Mouse (Mus musculus) NIH3T3 (cell line): ENCODE results near the gene Ptms.

Experiments
- DNase-seq: peaks from one replicate; pipeline ENCODE4 v3.0.0-alpha.2; 2012; ENCODE audit warnings: low read depth

Ptms gene

GRCm38 (mm10) chr6:124930231-124930630 lies 10.3 kb upstream of the Ptms start:
- peak; percentile 64 for DNase-seq

GRCm38 (mm10) chr6:124925941-124926340 lies 6.0 kb upstream of the Ptms start:
- DNase-seq: peak; percentile 78

- DNase-seq: no peak
Observed at GRCm38 (mm10) chr6:124925173-124925793, 5.4 kb upstream of the Ptms start.

GRCm38 (mm10) chr6:124921539-124921938 lies 1.6 kb upstream of the Ptms start:
- no peak for DNase-seq

- peak; percentile 37 for DNase-seq
Observed at GRCm38 (mm10) chr6:124920318-124921085, 599 bp upstream of the Ptms start.

- no peak for DNase-seq
Observed at GRCm38 (mm10) chr6:124918890-124919627, 844 bp downstream of the Ptms start.

- no peak for DNase-seq
Observed at GRCm38 (mm10) chr6:124918331-124918690, 1.6 kb downstream of the Ptms start.

GRCm38 (mm10) chr6:124917518-124918330 lies 2.2 kb downstream of the Ptms start:
- DNase-seq: peak; percentile 95

- DNase-seq: peak; percentile 96
Observed at GRCm38 (mm10) chr6:124916695-124917517, 3.0 kb downstream of the Ptms start.

- DNase-seq: peak; percentile 58
Observed at GRCm38 (mm10) chr6:124915942-124916694, 3.8 kb downstream of the Ptms start.

- DNase-seq: no peak
Observed at GRCm38 (mm10) chr6:124915160-124915941, 4.6 kb downstream of the Ptms start.

- DNase-seq: no peak
Observed at GRCm38 (mm10) chr6:124914511-124914910, 5.4 kb downstream of the Ptms start.

- no peak for DNase-seq
Observed at GRCm38 (mm10) chr6:124913721-124914285, 6.1 kb downstream of the Ptms start.

GRCm38 (mm10) chr6:124913214-124913613 lies 6.7 kb downstream of the Ptms start:
- DNase-seq: no peak

GRCm38 (mm10) chr6:124911533-124912218 lies 8.2 kb downstream of the Ptms start, which contains the start of gene Lag3:
Gene Lag3, minus strand, starts transcription at chr6:124911705.
- no peak for DNase-seq

GRCm38 (mm10) chr6:124910032-124910431 lies 9.9 kb downstream of the Ptms start:
- no peak for DNase-seq

- DNase-seq: no peak
Observed at GRCm38 (mm10) chr6:124907767-124908166, 12.1 kb downstream of the Ptms start.

GRCm38 (mm10) chr6:124904991-124905860 lies 14.7 kb downstream of the Ptms start:
- DNase-seq: no peak
